Mouse (Mus musculus) hindbrain, embryonic 15.5 days (tissue): ENCODE data around the gene Erlin1. TPM values are rescaled to one million over a fixed set of nuclear protein-coding genes. Genes with fewer than 3 reads are reported as not detected.

Experiments used
- ATAC-seq: fragments of 200-750 bp; cut with Nextera tagmentation; 2 replicates; pipeline ENCODE4 v1.8.0; 2017; ENCODE audit warnings: low read depth, moderate number of reproducible peaks, moderate TSS enrichment; ENCODE audit not compliant: low FRiP score
- H3K27ac ChIP-seq: fragments of 300-500 bp; sonication (generic); replicated peaks from 2 replicates; pipeline ENCODE4 v1.5.1; 2015; ENCODE audit warnings: mild to moderate bottlenecking, inconsistent platforms
- H3K27me3 ChIP-seq: fragments of 300-500 bp; sonication (generic); 2 replicates; pipeline ENCODE4 v1.6.1; 2015; ENCODE audit warnings: control low read depth, inconsistent platforms
- H3K36me3 ChIP-seq: fragments of 300-500 bp; sonication (generic); 2 replicates; pipeline ENCODE4 v1.6.1; 2015; ENCODE audit warnings: control low read depth, inconsistent platforms
- H3K4me1 ChIP-seq: fragments of 300-500 bp; sonication (generic); replicated peaks from 2 replicates; pipeline ENCODE4 v1.6.1; 2015; ENCODE audit warnings: control low read depth, inconsistent platforms
- H3K4me2 ChIP-seq: fragments of 300-500 bp; sonication (generic); 2 replicates; pipeline ENCODE4 v1.6.1; 2015; ENCODE audit warnings: moderate library complexity, mild to moderate bottlenecking, inconsistent platforms
- H3K4me3 ChIP-seq: fragments of 300-500 bp; sonication (generic); 2 replicates; pipeline ENCODE4 v1.5.1; 2015; ENCODE audit warnings: mild to moderate bottlenecking, inconsistent platforms
- H3K9ac ChIP-seq: fragments of 300-500 bp; sonication (generic); 2 replicates; pipeline ENCODE4 v1.6.1; 2015; ENCODE audit warnings: inconsistent platforms
- H3K9me3 ChIP-seq: fragments of 300-500 bp; sonication (generic); 2 replicates; pipeline ENCODE4 v1.6.1; 2016; ENCODE audit warnings: control low read depth, inconsistent platforms
- WGBS: fragments of 180-500 bp; shearing (Covaris S2); methylation state at CpG from one replicate; pipeline ENCODE4 v1.1.7; 2015; 5-methylcytosine and 5-hydroxymethylcytosine counted together
- polyA plus RNA-seq: library from polyadenylated mRNA; unstranded; fragments of >200 nt; fragmentation: Nextera tagmentation; extraction: Ambion mirVana; gene quantifications from 2 replicates; pipeline ENCODE4 v1.2.1, GENCODE M21; 2015

The Erlin1 gene
- polyA plus RNA-seq, 1 experiment from 2014 or later = 21.6 TPM

DNA sequence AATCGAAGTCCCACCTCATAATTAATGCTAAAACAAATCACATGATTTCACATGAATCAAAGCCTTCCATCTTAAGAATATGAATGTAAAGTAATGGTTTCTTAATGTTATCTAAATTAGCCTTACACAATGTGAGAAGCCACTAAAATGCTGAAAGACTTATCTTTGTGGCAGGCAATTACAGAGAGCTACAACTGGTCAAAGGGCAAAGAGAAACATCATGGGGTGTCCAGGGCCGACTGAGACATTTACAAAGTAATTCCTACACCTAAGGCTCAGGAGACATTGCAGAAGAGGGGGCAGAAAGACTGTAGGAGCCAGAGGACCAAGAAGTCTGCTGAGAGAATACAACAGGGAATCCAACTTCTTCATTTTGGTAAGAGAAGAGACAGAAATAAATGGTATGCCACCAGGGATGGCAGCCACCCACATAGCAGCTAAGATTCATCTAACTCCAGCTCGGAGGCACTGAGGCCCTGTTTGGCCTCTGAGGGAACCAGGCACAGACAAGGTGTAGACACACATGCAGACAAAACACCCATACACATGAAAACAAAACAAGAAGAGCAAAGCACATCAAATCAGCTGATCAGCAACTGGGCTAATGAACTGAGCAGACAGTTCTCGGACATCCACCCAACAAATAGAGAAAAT is 14.3 kb downstream of the Erlin1 start:
- no peak for ATAC-seq
- WGBS = 79% methylated on average over 4 of the region's 4 CpGs

DNA sequence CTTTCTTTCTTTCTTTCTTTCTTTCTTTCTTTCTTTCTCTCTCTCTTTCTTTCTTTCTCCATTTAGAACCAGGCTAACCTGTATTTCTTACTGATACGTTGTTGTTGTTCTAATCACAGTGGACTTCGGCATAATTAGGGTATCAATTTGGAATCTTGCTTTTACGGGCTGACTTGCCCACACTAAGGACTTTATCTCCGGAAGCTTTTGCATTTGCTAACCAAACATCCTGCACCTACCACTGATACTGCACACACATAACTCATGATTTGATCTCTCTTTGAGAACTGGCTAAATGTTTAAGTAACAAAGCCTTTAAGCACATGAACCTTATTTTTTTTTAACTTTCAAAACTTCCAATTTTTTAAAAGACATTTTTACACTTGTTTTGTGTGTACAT is 19.2 kb downstream of the Erlin1 start:
- no peak for ATAC-seq
- no peaks in the 10 kb centered on the region for H3K4me1 ChIP-seq
- 93% methylated on average over 4 of the region's 4 CpGs for WGBS
- no peak overlapping the region for H3K9ac ChIP-seq
- H3K27ac ChIP-seq = no peak overlapping the region
- no peak overlapping the region for H3K4me3 ChIP-seq
- H3K36me3 ChIP-seq = peaks cover 27% of the 10 kb centered on the region; the same call in 1 of the 2 replicates
- H3K27me3 ChIP-seq = no peaks in the 10 kb centered on the region
- no peak overlapping the region for H3K4me2 ChIP-seq
- H3K9me3 ChIP-seq = no peaks in the 10 kb centered on the region

More for the DNA sequence above, 14.3 kb downstream of the Erlin1 start:
- peaks cover 41% of the 10 kb centered on the region for H3K36me3 ChIP-seq
- H3K4me1 ChIP-seq = no peaks in the 10 kb centered on the region
- no peak overlapping the region for H3K9ac ChIP-seq
- H3K9me3 ChIP-seq = no peaks in the 10 kb centered on the region
- no peak overlapping the region for H3K4me3 ChIP-seq
- H3K4me2 ChIP-seq = no peak overlapping the region
- no peak overlapping the region for H3K27ac ChIP-seq
- H3K27me3 ChIP-seq = no peaks in the 10 kb centered on the region

DNA sequence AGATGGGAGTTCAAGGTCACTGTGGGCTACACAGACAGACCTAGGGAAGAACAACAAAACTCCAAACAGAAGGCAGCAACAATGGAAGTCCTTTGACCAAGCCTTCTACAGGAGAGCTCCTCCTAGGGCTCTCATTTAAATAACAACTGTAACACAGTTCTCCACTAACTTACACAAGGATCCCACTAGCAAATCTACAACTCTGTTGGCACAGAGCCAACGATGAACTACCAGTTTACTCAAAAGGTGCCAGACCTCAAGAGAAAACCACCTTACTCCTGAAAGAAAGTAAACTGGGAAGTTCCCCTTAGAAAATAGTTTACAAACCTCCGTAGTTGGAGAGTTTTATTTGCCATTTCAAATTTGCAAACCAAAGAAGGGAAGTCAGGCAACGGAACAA is 20.3 kb downstream of the Erlin1 start:
- 49% methylated on average over 3 of the region's 3 CpGs for WGBS
- Histone ChIP-seq H3K4me2 (no peak overlapping the region), H3K4me1 (no peaks in the 10 kb centered on the region), H3K27me3 (no peaks in the 10 kb centered on the region), H3K4me3 (no peak overlapping the region), H3K9me3 (no peaks in the 10 kb centered on the region), H3K9ac (no peak overlapping the region), H3K27ac (no peak overlapping the region), H3K36me3 (peaks cover 25% of the 10 kb centered on the region; the same call in 1 of the 2 replicates)
- no peak for ATAC-seq

DNA sequence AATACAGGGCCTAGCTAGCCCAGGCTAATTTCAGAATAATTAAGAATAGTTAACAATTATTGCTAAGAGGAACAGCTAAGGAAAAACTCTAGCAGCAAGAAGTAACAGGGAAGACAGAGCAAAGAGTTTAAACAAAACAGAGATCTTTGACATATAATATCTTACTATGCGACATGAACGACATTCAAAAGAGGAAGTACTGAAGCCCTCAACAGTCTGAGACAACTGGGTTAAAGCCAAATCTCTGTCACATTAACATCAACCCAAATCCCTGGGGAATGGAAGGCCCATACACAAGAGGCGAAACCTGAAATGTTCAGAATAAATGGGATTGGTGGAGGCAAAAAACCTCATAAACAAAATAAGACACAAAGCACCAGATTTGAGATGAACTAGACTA is 23.7 kb downstream of the Erlin1 start:
- WGBS = 88% methylated on average over 3 of the region's 3 CpGs
- ATAC-seq = no peak

DNA sequence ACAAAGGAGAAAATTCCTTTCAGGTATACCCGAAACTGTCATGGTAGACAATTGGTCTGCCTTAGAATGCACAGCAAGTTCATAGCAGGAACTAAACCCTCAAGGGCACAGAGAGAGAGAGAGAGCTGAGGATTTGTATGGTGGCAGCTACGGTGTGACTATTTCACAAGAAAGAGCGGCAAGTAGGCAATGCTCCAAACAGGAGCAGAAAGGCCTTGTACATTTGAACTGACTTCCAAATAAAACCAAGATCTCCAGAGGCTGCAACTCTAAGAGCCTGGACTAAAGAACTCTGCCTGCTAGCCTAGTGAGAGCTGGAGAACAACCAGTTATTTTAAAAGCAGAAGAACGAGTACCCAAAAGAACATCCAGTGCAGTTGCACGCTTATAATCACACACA is 27.5 kb downstream of the Erlin1 start:
- Histone ChIP-seq H3K27me3 (no peaks in the 10 kb centered on the region), H3K9ac (no peak overlapping the region), H3K9me3 (no peaks in the 10 kb centered on the region), H3K4me2 (no peak overlapping the region), H3K36me3 (peaks cover 37% of the 10 kb centered on the region), H3K4me3 (no peak overlapping the region), H3K4me1 (no peaks in the 10 kb centered on the region), H3K27ac (no peak overlapping the region)
- 79% methylated on average over 5 of the region's 5 CpGs for WGBS
- no peak for ATAC-seq

More for the DNA sequence above, 23.7 kb downstream of the Erlin1 start:
- Histone ChIP-seq H3K4me1 (no peaks in the 10 kb centered on the region), H3K27me3 (no peaks in the 10 kb centered on the region), H3K36me3 (peaks cover 15% of the 10 kb centered on the region; the same call in 1 of the 2 replicates), H3K4me2 (no peak overlapping the region), H3K9ac (no peak overlapping the region), H3K27ac (no peak overlapping the region), H3K4me3 (no peak overlapping the region), H3K9me3 (no peaks in the 10 kb centered on the region)

DNA sequence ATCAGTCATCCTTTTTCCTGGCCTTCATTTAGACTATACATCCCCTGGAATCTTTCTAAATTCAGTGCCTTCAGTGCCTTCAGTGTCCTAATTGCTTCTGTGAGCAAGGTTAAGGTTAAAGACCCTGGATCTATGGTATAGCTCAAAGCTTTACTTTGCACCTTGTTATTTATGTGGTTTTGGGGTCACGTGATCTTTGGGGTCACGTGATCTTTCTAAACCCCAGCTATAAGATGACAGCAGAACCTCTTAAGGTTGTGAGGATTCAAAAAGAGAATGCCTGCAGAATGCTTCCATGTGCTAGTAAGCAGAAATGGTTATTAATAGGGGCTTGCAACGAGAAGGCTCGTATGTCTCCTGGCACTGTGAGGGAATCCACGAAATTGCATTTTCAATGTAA is 36.2 kb downstream of the Erlin1 start:
- H3K4me2 ChIP-seq = no peak overlapping the region
- H3K27me3 ChIP-seq = no peaks in the 10 kb centered on the region
- no peak overlapping the region for H3K4me3 ChIP-seq
- no peak for ATAC-seq
- H3K27ac ChIP-seq = no peak overlapping the region
- WGBS = 86% methylated on average over 5 of the region's 5 CpGs
- no peaks in the 10 kb centered on the region for H3K4me1 ChIP-seq
- no peak overlapping the region for H3K9ac ChIP-seq
- H3K9me3 ChIP-seq = no peaks in the 10 kb centered on the region
- peaks cover 26% of the 10 kb centered on the region for H3K36me3 ChIP-seq

DNA sequence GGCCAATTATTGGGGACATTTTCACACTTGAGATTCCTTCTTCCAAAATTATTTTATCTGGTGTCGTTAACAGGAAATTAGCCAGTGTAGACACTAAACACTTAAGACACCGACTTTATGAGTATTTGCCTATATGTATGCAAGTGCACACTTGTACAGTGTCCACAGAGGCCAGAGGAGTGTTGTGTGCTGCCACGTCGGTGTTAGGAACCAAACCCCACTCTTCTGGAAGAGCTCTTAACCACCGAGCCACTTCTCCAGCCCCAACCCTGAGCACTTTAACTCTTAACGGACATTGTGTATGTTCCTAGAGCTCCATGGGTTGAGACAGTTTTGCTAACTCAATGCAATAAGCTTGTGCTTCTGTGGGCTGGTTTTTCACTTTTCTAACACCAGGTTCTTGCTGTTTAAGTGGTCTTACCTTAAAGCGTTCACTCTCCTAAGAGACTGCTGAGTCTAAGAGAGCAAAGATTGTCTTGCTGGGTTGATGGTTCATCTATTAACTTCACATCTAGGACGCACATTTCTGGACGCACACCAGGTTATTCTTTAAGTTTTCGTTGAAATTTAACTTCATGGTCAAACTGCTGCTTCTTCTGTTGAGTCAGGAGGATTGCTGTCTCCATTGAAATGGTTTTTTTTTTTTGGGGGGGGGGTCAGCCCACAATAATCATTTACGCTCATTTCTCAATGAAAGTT is 37.4 kb downstream of the Erlin1 start:
- ATAC-seq = no peak
- WGBS = 94% methylated on average over 11 of the region's 11 CpGs
- Histone ChIP-seq H3K27me3 (no peaks in the 10 kb centered on the region), H3K9ac (no peak overlapping the region), H3K9me3 (no peaks in the 10 kb centered on the region), H3K4me1 (no peaks in the 10 kb centered on the region), H3K4me3 (no peak overlapping the region), H3K4me2 (no peak overlapping the region), H3K27ac (no peak overlapping the region), H3K36me3 (peaks cover 18% of the 10 kb centered on the region)

DNA sequence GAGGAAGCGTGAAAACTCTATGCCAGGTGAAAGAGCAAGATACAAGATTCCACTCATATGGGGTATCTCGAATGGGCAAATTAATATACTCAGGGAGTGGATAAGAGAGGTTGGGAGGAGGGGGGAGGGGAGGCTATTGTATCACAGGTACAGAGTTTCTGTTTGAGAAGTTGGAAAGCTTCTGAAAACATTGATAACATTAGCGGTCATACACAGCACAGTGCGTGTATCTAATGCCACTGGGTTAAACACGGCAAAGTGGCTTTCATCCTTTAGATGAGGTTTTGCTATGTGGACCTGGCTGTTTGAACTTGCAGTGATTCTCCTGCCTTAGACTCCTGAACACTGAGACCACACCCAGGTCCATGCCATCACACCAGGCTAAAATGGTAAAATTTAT is 39.6 kb downstream of the Erlin1 start:
- no peaks in the 10 kb centered on the region for H3K9me3 ChIP-seq
- H3K4me3 ChIP-seq = no peak overlapping the region
- no peak overlapping the region for H3K4me2 ChIP-seq
- WGBS = 96% methylated on average over 5 of the region's 5 CpGs
- no peak overlapping the region for H3K27ac ChIP-seq
- 0 out of 2 replicates have a peak, but pooled peaks cover 5% of the 10 kb centered on the region for H3K36me3 ChIP-seq
- H3K27me3 ChIP-seq = no peaks in the 10 kb centered on the region
- no peak for ATAC-seq
- H3K9ac ChIP-seq = no peak overlapping the region
- no peaks in the 10 kb centered on the region for H3K4me1 ChIP-seq

DNA sequence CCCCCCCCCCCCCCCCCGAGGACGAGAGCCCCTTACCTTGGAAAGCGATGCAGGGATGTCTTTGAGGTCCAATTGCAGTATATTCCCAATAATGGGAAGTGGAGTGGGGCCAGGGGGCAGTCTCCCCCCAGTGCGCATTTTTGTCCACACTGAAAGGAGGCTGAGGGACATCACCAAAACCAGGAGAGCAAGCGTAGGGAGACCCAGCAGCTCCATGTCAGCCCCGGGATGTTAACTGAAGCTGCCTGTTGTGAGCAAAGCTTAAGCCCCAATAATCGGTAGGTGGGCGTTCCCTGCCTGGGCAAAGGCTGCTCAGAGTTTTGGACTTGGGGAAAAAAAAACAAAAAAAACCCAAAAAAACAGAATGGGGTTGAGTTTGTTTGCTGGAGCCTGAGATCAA is 40.6 kb downstream of the Erlin1 start, which contains the start of gene Cyp2c23:
Cyp2c23 (minus strand) TSS at position 237 of the 400 bp plus-strand sequence.
- Histone ChIP-seq H3K4me2 (no peak within 1 kb of the TSS), H3K27ac (no peak within 1 kb of the TSS), H3K4me1 (no peaks in the 10 kb centered on the region), H3K9me3 (no peaks in the 10 kb centered on the region), H3K4me3 (no peak within 1 kb of the TSS), H3K27me3 (no peaks in the 10 kb centered on the region), H3K9ac (no peak within 1 kb of the TSS), H3K36me3 (0 out of 2 replicates have a peak, but pooled peaks cover 2% of the 10 kb centered on the region)
- ATAC-seq = no peak
- 69% methylated on average over 7 of the region's 8 CpGs for WGBS

DNA sequence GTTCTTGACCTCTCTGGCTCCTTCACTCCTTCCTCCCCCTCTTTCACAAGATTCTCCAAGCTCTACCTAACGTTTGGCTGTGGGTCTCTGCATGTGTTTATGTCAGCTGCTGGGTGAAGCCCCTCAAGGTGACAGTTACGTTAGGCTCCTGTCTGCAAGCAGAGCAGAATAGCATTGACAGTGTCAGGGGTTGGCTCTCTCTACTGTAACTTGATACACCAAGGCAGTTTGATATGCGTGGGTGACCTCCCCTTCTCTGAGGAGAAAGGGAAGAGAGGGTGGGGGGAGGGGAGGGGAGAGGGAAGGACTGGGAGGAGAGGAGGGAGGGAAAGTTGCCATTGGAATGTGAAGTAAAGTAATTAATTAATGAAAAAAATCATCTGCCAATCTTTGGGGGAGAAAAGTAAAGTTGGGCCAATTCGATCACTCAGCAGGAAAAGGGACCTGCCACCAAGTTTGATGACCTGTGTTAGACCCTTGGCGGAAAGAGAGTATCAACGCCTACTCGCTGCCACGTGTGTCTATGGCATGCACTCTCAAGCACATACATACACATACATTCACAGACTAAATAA is 42.5 kb downstream of the Erlin1 start:
- no peak overlapping the region for H3K9ac ChIP-seq

DNA sequence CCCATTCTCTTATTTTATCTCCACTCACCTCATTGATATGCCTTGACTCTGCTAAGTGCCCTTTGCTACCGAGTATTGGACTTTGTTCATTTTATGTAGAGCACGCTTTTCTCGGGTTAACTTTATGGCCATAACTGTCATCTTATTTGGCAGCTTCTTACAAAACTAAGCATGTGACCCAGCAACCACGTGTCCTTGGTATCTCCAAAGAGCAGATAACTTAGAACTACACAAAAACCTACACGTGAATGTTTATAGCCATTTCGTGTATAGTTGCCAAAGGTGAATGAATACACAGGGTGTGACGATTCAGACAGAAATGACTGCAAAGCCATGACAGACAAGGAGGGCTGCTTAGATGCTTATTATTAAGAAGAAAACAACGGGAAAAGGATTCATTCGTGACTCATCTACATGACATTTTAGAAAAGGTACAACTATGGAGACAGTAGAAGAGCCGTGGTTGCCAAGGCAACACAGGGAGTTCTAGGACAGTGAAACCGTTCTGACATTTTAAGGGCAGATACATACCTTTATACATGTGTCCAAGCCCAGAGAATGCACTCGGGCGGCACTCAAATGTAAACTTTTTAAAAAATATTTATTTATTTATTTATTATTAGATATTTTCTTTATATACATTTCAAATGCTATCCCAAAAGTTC is 44.5 kb downstream of the Erlin1 start:
- no peak overlapping the region for H3K9ac ChIP-seq
- WGBS = 90% methylated on average over 13 of the region's 13 CpGs
- H3K9me3 ChIP-seq = no peaks in the 10 kb centered on the region

More for the DNA sequence above, 42.5 kb downstream of the Erlin1 start:
- Histone ChIP-seq H3K36me3 (no peaks in the 10 kb centered on the region), H3K4me3 (no peak overlapping the region), H3K9me3 (no peaks in the 10 kb centered on the region), H3K4me1 (no peaks in the 10 kb centered on the region), H3K27ac (no peak overlapping the region), H3K27me3 (no peaks in the 10 kb centered on the region), H3K4me2 (no peak overlapping the region)
- 65% methylated on average over 8 of the region's 8 CpGs for WGBS
- no peak for ATAC-seq

DNA sequence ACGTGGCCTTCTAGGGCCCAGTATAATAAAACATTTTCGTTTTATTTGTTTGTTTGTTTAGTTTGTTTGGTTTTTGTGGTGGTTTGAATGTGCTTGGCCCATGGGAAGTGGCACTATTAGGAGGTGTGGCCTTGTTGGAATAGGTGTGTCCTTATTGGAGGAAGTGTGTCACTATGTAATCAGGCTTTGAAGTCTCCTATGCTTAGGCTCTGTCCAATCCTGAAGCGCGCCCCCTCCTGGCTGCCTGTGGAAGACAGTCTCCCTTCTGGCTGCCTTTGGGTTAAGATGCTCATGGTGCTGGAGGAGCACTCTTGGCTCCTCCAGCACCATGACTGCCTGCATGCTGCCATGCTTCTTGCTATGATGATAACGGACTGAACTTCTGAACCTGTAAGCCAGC is 46.5 kb downstream of the Erlin1 start:
- Histone ChIP-seq H3K9me3 (no peaks in the 10 kb centered on the region), H3K36me3 (no peaks in the 10 kb centered on the region), H3K4me1 (no peaks in the 10 kb centered on the region), H3K4me3 (no peak overlapping the region), H3K27ac (no peak overlapping the region), H3K27me3 (no peaks in the 10 kb centered on the region), H3K4me2 (no peak overlapping the region), H3K9ac (no peak overlapping the region)
- ATAC-seq = no peak
- 68% methylated on average over 5 of the region's 5 CpGs for WGBS

More for the DNA sequence above, 44.5 kb downstream of the Erlin1 start:
- Histone ChIP-seq H3K4me3 (no peak overlapping the region), H3K27ac (no peak overlapping the region), H3K27me3 (no peaks in the 10 kb centered on the region), H3K4me1 (no peaks in the 10 kb centered on the region), H3K4me2 (no peak overlapping the region), H3K36me3 (no peaks in the 10 kb centered on the region)
- no peak for ATAC-seq
